Mouse (Mus musculus): ENCODE measurements around the gene Taf8. TPM values are rescaled to one million over a fixed set of nuclear protein-coding genes. Genes with fewer than 3 reads are reported as not detected.
A peak's percentile ranks its signal among the peaks of the same experiment; 100 is the strongest.

The Taf8 gene
- total and polyA plus RNA-seq, 2 experiments from 2014 or later = 11.5 to 26.4 TPM

DNA sequence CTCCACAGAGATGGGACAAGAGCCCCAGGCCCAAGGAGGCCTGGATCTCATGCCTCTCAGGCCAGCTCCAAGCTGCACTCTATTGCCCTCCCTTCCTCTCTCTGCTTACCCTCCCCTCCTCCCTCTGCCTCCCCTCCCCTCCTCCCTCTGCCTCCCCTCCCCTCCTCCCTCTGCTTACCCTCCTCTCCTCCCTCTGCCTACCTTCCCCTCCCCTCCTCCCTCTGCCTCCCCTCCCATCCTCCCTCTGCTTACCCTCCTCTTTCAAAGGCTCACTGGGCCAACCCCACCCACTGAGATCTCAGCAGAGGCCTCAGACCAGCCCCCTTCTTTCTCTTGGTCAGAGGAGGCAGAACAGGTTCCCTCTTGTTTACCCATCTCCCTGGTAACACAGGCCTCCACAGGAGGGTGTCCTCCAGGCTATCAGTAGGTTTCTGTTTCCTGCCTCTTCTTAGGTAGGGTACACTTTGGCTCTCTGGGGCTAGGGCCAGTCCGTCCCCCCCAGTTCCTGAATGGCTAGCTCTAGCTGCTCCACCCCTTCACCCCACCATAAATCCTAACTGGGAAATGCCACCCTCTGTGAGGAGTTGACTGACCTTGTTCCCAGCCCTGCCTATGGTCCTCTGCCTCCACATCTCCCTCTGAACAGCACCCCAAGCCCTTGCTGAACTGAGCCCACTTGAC is 17.7 kb downstream of the Taf8 start:
- ATAC-seq (ENCODE audit: insufficient read depth, low read depth) (peak; percentile 45; the same call in 1 of the 2 replicates), DNase-seq (ENCODE audit: low spot score) (no peak)
- WGBS = 29% methylated on average over 1 of the region's 1 CpGs
- Histone ChIP-seq H3K36me3 (replicated peaks; ENCODE audit: control insufficient read depth, insufficient read depth, low read length) (peaks cover 15% of the 10 kb centered on the region), H3K4me1 (ENCODE audit: control insufficient read depth, insufficient read depth) (0 out of 2 replicates have a peak, but pooled peaks cover 8% of the 10 kb centered on the region), H3K27ac (ENCODE audit: low read depth) (no peak overlapping the region), H3K4me3 (ENCODE audit: low read depth, low read length) (no peak overlapping the region), H3K27me3 (ENCODE audit: control insufficient read depth, insufficient read depth, low read length) (no peaks in the 10 kb centered on the region), H3K4me2 (ENCODE audit: low read depth, low read length) (no peak overlapping the region), H3K9me3 (replicated peaks; ENCODE audit: control insufficient read depth, low read length) (no peaks in the 10 kb centered on the region), H3K9ac (replicated peaks; ENCODE audit: low read depth, low read length) (no peak overlapping the region)
- TF ChIP-seq CTCF (IDR thresholded peaks at IDR 0.05; ENCODE audit: low read depth) (no peak), EP300 (IDR thresholded peaks at IDR 0.05; ENCODE audit: low read depth) (no peak)

- H3K27ac ChIP-seq (ENCODE audit: low read depth) = no peak overlapping the region
- H3K36me3 ChIP-seq (replicated peaks; ENCODE audit: control insufficient read depth, insufficient read depth, low read length) = no peaks in the 10 kb centered on the region
- TF ChIP-seq CTCF (IDR thresholded peaks at IDR 0.05; ENCODE audit: low read depth) = peak; percentile 77
- TF ChIP-seq EP300 (IDR thresholded peaks at IDR 0.05; ENCODE audit: low read depth) = no peak
- no peak for ATAC-seq (ENCODE audit: insufficient read depth, low read depth)
- H3K4me2 ChIP-seq (ENCODE audit: low read depth, low read length) = no peak overlapping the region
- H3K9ac ChIP-seq (replicated peaks; ENCODE audit: low read depth, low read length) = no peak overlapping the region
- H3K9me3 ChIP-seq (replicated peaks; ENCODE audit: control insufficient read depth, low read length) = no peaks in the 10 kb centered on the region
- 0 out of 2 replicates have a peak, but pooled peaks cover 8% of the 10 kb centered on the region for H3K4me1 ChIP-seq (ENCODE audit: control insufficient read depth, insufficient read depth)
- 63% methylated on average over 2 of the region's 2 CpGs for WGBS
- DNase-seq (ENCODE audit: low spot score) = no peak
- no peak overlapping the region for H3K4me3 ChIP-seq (ENCODE audit: low read depth, low read length)
- no peaks in the 10 kb centered on the region for H3K27me3 ChIP-seq (ENCODE audit: control insufficient read depth, insufficient read depth, low read length)
Observed at GRCm38 (mm10) chr17:47482401-47482800, 19.7 kb downstream of the Taf8 start.

DNA sequence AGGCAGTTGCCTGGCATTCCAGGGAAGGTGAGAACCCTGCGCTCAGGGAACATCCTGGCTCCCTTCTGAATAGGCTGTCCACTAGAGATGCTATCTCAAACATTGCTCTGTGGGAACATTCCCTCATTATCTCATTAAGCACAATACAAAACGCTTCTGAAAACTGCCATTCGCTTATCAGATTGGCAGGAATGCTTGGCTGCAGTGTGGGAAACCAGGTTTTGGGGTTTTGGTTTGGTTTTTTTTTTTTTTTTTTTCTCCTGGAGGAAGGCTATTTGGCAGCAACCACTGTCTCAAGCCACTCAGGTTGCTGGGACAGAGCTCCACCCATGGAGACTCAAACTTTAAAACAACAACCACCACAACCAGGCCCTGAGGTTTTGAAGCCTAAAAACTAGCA is 22.2 kb downstream of the Taf8 start:
- ATAC-seq (ENCODE audit: insufficient read depth, low read depth) (no peak), DNase-seq (ENCODE audit: low spot score) (no peak)
- peak overlapping the region; percentile 43 for H3K27ac ChIP-seq (ENCODE audit: low read depth)
- H3K9me3 ChIP-seq (replicated peaks; ENCODE audit: control insufficient read depth, low read length) = no peaks in the 10 kb centered on the region
- 27% methylated on average over 3 of the region's 3 CpGs for WGBS
- H3K36me3 ChIP-seq (replicated peaks; ENCODE audit: control insufficient read depth, insufficient read depth, low read length) = no peaks in the 10 kb centered on the region
- no peak overlapping the region for H3K4me3 ChIP-seq (ENCODE audit: low read depth, low read length)
- TF ChIP-seq EP300 (IDR thresholded peaks at IDR 0.05; ENCODE audit: low read depth) (no peak), CTCF (IDR thresholded peaks at IDR 0.05; ENCODE audit: low read depth) (no peak)
- no peak overlapping the region for H3K4me2 ChIP-seq (ENCODE audit: low read depth, low read length)
- no peaks in the 10 kb centered on the region for H3K27me3 ChIP-seq (ENCODE audit: control insufficient read depth, insufficient read depth, low read length)
- H3K4me1 ChIP-seq (ENCODE audit: control insufficient read depth, insufficient read depth) = 0 out of 2 replicates have a peak, but pooled peaks cover 4% of the 10 kb centered on the region
- H3K9ac ChIP-seq (replicated peaks; ENCODE audit: low read depth, low read length) = no peak overlapping the region

- Histone ChIP-seq H3K9ac (replicated peaks; ENCODE audit: low read depth, low read length) (no peak overlapping the region), H3K36me3 (replicated peaks; ENCODE audit: control insufficient read depth, insufficient read depth, low read length) (no peaks in the 10 kb centered on the region), H3K27me3 (ENCODE audit: control insufficient read depth, insufficient read depth, low read length) (no peaks in the 10 kb centered on the region), H3K4me1 (ENCODE audit: control insufficient read depth, insufficient read depth) (no peaks in the 10 kb centered on the region), H3K4me3 (ENCODE audit: low read depth, low read length) (no peak overlapping the region), H3K4me2 (ENCODE audit: low read depth, low read length) (no peak overlapping the region), H3K9me3 (replicated peaks; ENCODE audit: control insufficient read depth, low read length) (no peaks in the 10 kb centered on the region), H3K27ac (ENCODE audit: low read depth) (no peak overlapping the region)
- TF ChIP-seq EP300 (IDR thresholded peaks at IDR 0.05; ENCODE audit: low read depth) (no peak), CTCF (IDR thresholded peaks at IDR 0.05; ENCODE audit: low read depth) (peak; percentile 31; the same call in 1 of the 2 replicates)
- WGBS = 67% methylated on average over 3 of the region's 3 CpGs
- DNase-seq (ENCODE audit: low spot score) = no peak
- no peak for ATAC-seq (ENCODE audit: insufficient read depth, low read depth)
Observed at GRCm38 (mm10) chr17:47475714-47476113, 26.4 kb downstream of the Taf8 start.

- Histone ChIP-seq H3K4me2 (ENCODE audit: low read depth, low read length) (no peak overlapping the region), H3K9ac (replicated peaks; ENCODE audit: low read depth, low read length) (no peak overlapping the region), H3K4me1 (ENCODE audit: control insufficient read depth, insufficient read depth) (no peaks in the 10 kb centered on the region), H3K9me3 (replicated peaks; ENCODE audit: control insufficient read depth, low read length) (no peaks in the 10 kb centered on the region), H3K36me3 (replicated peaks; ENCODE audit: control insufficient read depth, insufficient read depth, low read length) (no peaks in the 10 kb centered on the region), H3K27ac (ENCODE audit: low read depth) (no peak overlapping the region), H3K27me3 (ENCODE audit: control insufficient read depth, insufficient read depth, low read length) (no peaks in the 10 kb centered on the region), H3K4me3 (ENCODE audit: low read depth, low read length) (no peak overlapping the region)
- 81% methylated on average over 4 of the region's 4 CpGs for WGBS
- no peak for ATAC-seq (ENCODE audit: insufficient read depth, low read depth)
- DNase-seq (ENCODE audit: low spot score) = no peak
- TF ChIP-seq EP300 (IDR thresholded peaks at IDR 0.05; ENCODE audit: low read depth) = no peak
Observed at GRCm38 (mm10) chr17:47475181-47475580, 26.9 kb downstream of the Taf8 start.

DNA sequence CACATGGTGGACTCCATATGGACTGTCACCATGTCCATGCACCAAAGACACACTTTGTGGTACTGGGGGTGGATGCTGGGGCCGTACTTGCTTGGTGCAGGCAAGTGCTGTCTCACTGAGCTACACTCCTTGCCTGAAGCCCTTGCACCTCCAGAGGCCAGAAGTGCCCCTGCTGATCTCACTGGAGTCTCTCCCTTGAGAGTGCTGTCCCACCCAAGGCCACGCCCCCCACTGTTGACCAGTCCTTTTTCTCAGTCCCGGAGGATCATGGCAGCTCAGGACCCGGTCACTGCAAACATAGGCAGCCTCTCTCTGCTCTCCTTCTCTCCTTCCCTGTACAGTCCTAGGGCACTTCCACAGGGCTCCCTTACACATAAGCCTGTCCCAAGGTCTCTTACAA is 27.8 kb downstream of the Taf8 start:
- Histone ChIP-seq H3K4me3 (ENCODE audit: low read depth, low read length) (no peak overlapping the region), H3K27ac (ENCODE audit: low read depth) (no peak overlapping the region), H3K36me3 (replicated peaks; ENCODE audit: control insufficient read depth, insufficient read depth, low read length) (no peaks in the 10 kb centered on the region), H3K9ac (replicated peaks; ENCODE audit: low read depth, low read length) (no peak overlapping the region), H3K4me1 (ENCODE audit: control insufficient read depth, insufficient read depth) (no peaks in the 10 kb centered on the region), H3K4me2 (ENCODE audit: low read depth, low read length) (no peak overlapping the region), H3K9me3 (replicated peaks; ENCODE audit: control insufficient read depth, low read length) (no peaks in the 10 kb centered on the region), H3K27me3 (ENCODE audit: control insufficient read depth, insufficient read depth, low read length) (no peaks in the 10 kb centered on the region)
- no peak for TF ChIP-seq EP300 (IDR thresholded peaks at IDR 0.05; ENCODE audit: low read depth)
- no peak for TF ChIP-seq CTCF (IDR thresholded peaks at IDR 0.05; ENCODE audit: low read depth)
- no peak for DNase-seq (ENCODE audit: low spot score)
- ATAC-seq (ENCODE audit: insufficient read depth, low read depth) = no peak
- 81% methylated on average over 4 of the region's 4 CpGs for WGBS

Measured in heart, postnatal 0 days (tissue).